Mouse (Mus musculus) hindbrain, embryonic 14.5 days (tissue): ENCODE measurements around the gene Fbxw7. TPM values are rescaled to one million over a fixed set of nuclear protein-coding genes. Genes with fewer than 3 reads are reported as not detected.
A peak's percentile ranks its signal among the peaks of the same experiment; 100 is the strongest.

ENCODE experiments used
- ATAC-seq: fragments of 200-750 bp; cut with Nextera tagmentation; 2 replicates; pipeline ENCODE4 v1.8.0; 2017; ENCODE audit warnings: moderate number of reproducible peaks, mild to moderate bottlenecking, moderate TSS enrichment, moderate library complexity; ENCODE audit not compliant: low FRiP score
- DNase-seq: peaks from one replicate; pipeline ENCODE4 v3.0.0-alpha.2; 2015; ENCODE audit warnings: low spot score
- H3K27ac ChIP-seq: fragments of 300-500 bp; sonication (generic); 2 replicates; pipeline ENCODE4 v1.5.1; 2014; ENCODE audit warnings: mild to moderate bottlenecking, moderate library complexity
- H3K27me3 ChIP-seq: fragments of 300-500 bp; sonication (generic); 2 replicates; pipeline ENCODE4 v1.6.1; 2014; ENCODE audit warnings: mild to moderate bottlenecking, low read length, mixed read lengths; ENCODE audit not compliant: control insufficient read depth, insufficient read depth
- H3K36me3 ChIP-seq: fragments of 300-500 bp; sonication (generic); replicated peaks from 2 replicates; pipeline ENCODE4 v1.6.1; 2014; ENCODE audit not compliant: control insufficient read depth, insufficient read depth
- H3K4me1 ChIP-seq: fragments of 300-500 bp; sonication (generic); replicated peaks from 2 replicates; pipeline ENCODE4 v1.6.1; 2014; ENCODE audit warnings: antibody characterized with exemption, low read length, mixed read lengths; ENCODE audit not compliant: control insufficient read depth, insufficient read depth
- H3K4me2 ChIP-seq: fragments of 300-500 bp; sonication (generic); replicated peaks from 2 replicates; pipeline ENCODE4 v1.6.1; 2014; ENCODE audit warnings: mild to moderate bottlenecking, moderate library complexity
- H3K4me3 ChIP-seq: fragments of 300-500 bp; sonication (generic); replicated peaks from 2 replicates; pipeline ENCODE4 v1.5.1; 2014; ENCODE audit warnings: mild to moderate bottlenecking, low read length
- H3K9ac ChIP-seq: fragments of 300-500 bp; sonication (generic); 2 replicates; pipeline ENCODE4 v1.6.1; 2014
- H3K9me3 ChIP-seq: fragments of 300-500 bp; sonication (generic); 2 replicates; pipeline ENCODE4 v1.6.1; 2016; ENCODE audit warnings: low read length; ENCODE audit not compliant: control insufficient read depth
- WGBS: fragments of 180-500 bp; shearing (Covaris S2); extraction: QIAGEN DNeasy Blood & Tissue Kit; methylation state at CpG from one replicate; pipeline ENCODE4 v1.1.7; 2014; 5-methylcytosine and 5-hydroxymethylcytosine counted together
- polyA plus RNA-seq: library from polyadenylated mRNA; unstranded; fragments of >200 nt; fragmentation: Nextera tagmentation; extraction: Ambion mirVana; gene quantifications from 2 replicates; pipeline ENCODE4 v1.2.1, GENCODE M21; 2014

Fbxw7 gene
- polyA plus RNA-seq, 1 experiment from 2014 or later, result 38.0 TPM

- 92% methylated on average over 4 of the region's 4 CpGs for WGBS
- DNase-seq (no peak), ATAC-seq (no peak)
- Histone ChIP-seq H3K4me1 (no peaks in the 10 kb centered on the region), H3K27me3 (no peaks in the 10 kb centered on the region), H3K9me3 (peaks cover 1% of the 10 kb centered on the region; the same call in 1 of the 2 replicates), H3K9ac (no peak overlapping the region), H3K4me3 (no peak overlapping the region), H3K36me3 (no peaks in the 10 kb centered on the region), H3K4me2 (no peak overlapping the region), H3K27ac (no peak overlapping the region)
Observed at GRCm38 (mm10) chr3:84787914-84788313, 27.2 kb upstream of the Fbxw7 start.

- 82% methylated on average over 9 of the region's 9 CpGs for WGBS
- Histone ChIP-seq H3K27ac (no peak overlapping the region), H3K4me2 (no peak overlapping the region), H3K4me3 (no peak overlapping the region), H3K9ac (no peak overlapping the region), H3K9me3 (no peaks in the 10 kb centered on the region), H3K27me3 (no peaks in the 10 kb centered on the region), H3K36me3 (no peaks in the 10 kb centered on the region), H3K4me1 (no peaks in the 10 kb centered on the region)
- ATAC-seq (no peak), DNase-seq (no peak)
Observed at GRCm38 (mm10) chr3:84804036-84804435, 11.0 kb upstream of the Fbxw7 start.

GRCm38 (mm10) chr3:84806206-84806605 is 8.9 kb upstream of the Fbxw7 start:
- H3K36me3 ChIP-seq, result no peaks in the 10 kb centered on the region
- H3K27me3 ChIP-seq, result no peaks in the 10 kb centered on the region
- no peaks in the 10 kb centered on the region for H3K9me3 ChIP-seq
- H3K4me1 ChIP-seq, result no peaks in the 10 kb centered on the region
- WGBS, result 82% methylated on average over 2 of the region's 2 CpGs
- H3K4me3 ChIP-seq, result no peak overlapping the region
- no peak for DNase-seq
- H3K9ac ChIP-seq, result no peak overlapping the region
- no peak overlapping the region for H3K4me2 ChIP-seq
- no peak for ATAC-seq
- no peak overlapping the region for H3K27ac ChIP-seq

GRCm38 (mm10) chr3:84807826-84808225 is 7.2 kb upstream of the Fbxw7 start:
- 78% methylated on average over 3 of the region's 3 CpGs for WGBS

GRCm38 (mm10) chr3:84808906-84809305 is 6.2 kb upstream of the Fbxw7 start:
- H3K9ac ChIP-seq, result no peak overlapping the region
- DNase-seq (no peak), ATAC-seq (no peak)
- H3K4me2 ChIP-seq, result no peak overlapping the region
- H3K27ac ChIP-seq, result no peak overlapping the region
- H3K4me1 ChIP-seq, result peaks cover 12% of the 10 kb centered on the region
- no peak overlapping the region for H3K4me3 ChIP-seq
- H3K9me3 ChIP-seq, result no peaks in the 10 kb centered on the region
- H3K27me3 ChIP-seq, result no peaks in the 10 kb centered on the region
- no peaks in the 10 kb centered on the region for H3K36me3 ChIP-seq

More at GRCm38 (mm10) chr3:84807826-84808225, 7.2 kb upstream of the Fbxw7 start:
- DNase-seq (no peak), ATAC-seq (no peak)
- H3K4me3 ChIP-seq, result no peak overlapping the region
- H3K27ac ChIP-seq, result no peak overlapping the region
- no peak overlapping the region for H3K9ac ChIP-seq
- peaks cover 5% of the 10 kb centered on the region for H3K4me1 ChIP-seq
- no peaks in the 10 kb centered on the region for H3K36me3 ChIP-seq
- H3K4me2 ChIP-seq, result no peak overlapping the region
- H3K9me3 ChIP-seq, result no peaks in the 10 kb centered on the region
- H3K27me3 ChIP-seq, result no peaks in the 10 kb centered on the region

GRCm38 (mm10) chr3:84810803-84811202 is 4.3 kb upstream of the Fbxw7 start:
- Histone ChIP-seq H3K4me2 (no peak overlapping the region), H3K27me3 (no peaks in the 10 kb centered on the region), H3K9ac (no peak overlapping the region), H3K4me3 (no peak overlapping the region), H3K36me3 (no peaks in the 10 kb centered on the region), H3K27ac (no peak overlapping the region), H3K4me1 (peaks cover 14% of the 10 kb centered on the region), H3K9me3 (no peaks in the 10 kb centered on the region)
- DNase-seq, result no peak
- ATAC-seq, result no peak

- under 1% methylated on average over 29 of the region's 29 CpGs for WGBS
- Histone ChIP-seq H3K4me1 (peaks cover 27% of the 10 kb centered on the region), H3K36me3 (no peaks in the 10 kb centered on the region), H3K4me3 (peak overlapping the region; percentile 93), H3K9me3 (no peaks in the 10 kb centered on the region), H3K4me2 (peak overlapping the region; percentile 76), H3K27ac (peak overlapping the region; percentile 89), H3K27me3 (no peaks in the 10 kb centered on the region), H3K9ac (peak overlapping the region; percentile 82)
- DNase-seq (peak; percentile 28), ATAC-seq (no peak; the same call in 1 of the 2 replicates)
Observed at GRCm38 (mm10) chr3:84813436-84814156, 1.5 kb upstream of the Fbxw7 start.

GRCm38 (mm10) chr3:84814157-84814761 is 809 bp upstream of the Fbxw7 start:
- peaks cover 27% of the 10 kb centered on the region for H3K4me1 ChIP-seq
- H3K27me3 ChIP-seq, result no peaks in the 10 kb centered on the region
- H3K4me3 ChIP-seq, result peak overlapping the region; percentile 93
- H3K36me3 ChIP-seq, result no peaks in the 10 kb centered on the region
- under 1% methylated on average over 48 of the region's 60 CpGs for WGBS
- peak overlapping the region; percentile 99 for H3K4me2 ChIP-seq
- DNase-seq, result peak; percentile 100
- peak overlapping the region; percentile 86 for H3K9ac ChIP-seq
- H3K9me3 ChIP-seq, result no peaks in the 10 kb centered on the region
- peak; percentile 99 for ATAC-seq
- H3K27ac ChIP-seq, result peak overlapping the region; percentile 93

GRCm38 (mm10) chr3:84815461-84815860 is 393 bp downstream of the Fbxw7 start:
- peak overlapping the region; percentile 86 for H3K9ac ChIP-seq
- peaks cover 27% of the 10 kb centered on the region for H3K4me1 ChIP-seq
- WGBS, result under 1% methylated on average over 29 of the region's 29 CpGs
- H3K4me2 ChIP-seq, result peak overlapping the region; percentile 99
- no peaks in the 10 kb centered on the region for H3K36me3 ChIP-seq
- no peak for ATAC-seq
- H3K4me3 ChIP-seq, result peak overlapping the region; percentile 93
- no peaks in the 10 kb centered on the region for H3K9me3 ChIP-seq
- no peaks in the 10 kb centered on the region for H3K27me3 ChIP-seq
- DNase-seq, result no peak
- peak overlapping the region; percentile 93 for H3K27ac ChIP-seq
